Mouse (Mus musculus) ZHBTc4 (cell line): Measurements from ENCODE around the gene Ttc28.
A peak's percentile ranks its signal among the peaks of the same experiment; 100 is the strongest.

Experiments
- DNase-seq: peaks from one replicate; pipeline ENCODE4 v3.0.0-alpha.2; 2011; ENCODE audit warnings: low read depth, low spot score

Ttc28 gene

GRCm38 (mm10) chr5:111127786-111128185, 248.2 kb downstream of the Ttc28 start:
- peak; percentile 83 for DNase-seq

GRCm38 (mm10) chr5:111130121-111130520, 250.5 kb downstream of the Ttc28 start:
- peak; percentile 44 for DNase-seq

- peak; percentile 69 for DNase-seq
Measured at GRCm38 (mm10) chr5:111131561-111131960, 252.0 kb downstream of the Ttc28 start.

GRCm38 (mm10) chr5:111133150-111133549, 253.5 kb downstream of the Ttc28 start:
- DNase-seq, result peak; percentile 34

GRCm38 (mm10) chr5:111133754-111134153, 254.2 kb downstream of the Ttc28 start:
- no peak for DNase-seq

- DNase-seq, result no peak
Measured at GRCm38 (mm10) chr5:111137283-111137682, 257.7 kb downstream of the Ttc28 start.

- DNase-seq, result no peak
Measured at GRCm38 (mm10) chr5:111137742-111138141, 258.1 kb downstream of the Ttc28 start.

GRCm38 (mm10) chr5:111138239-111138833, 258.7 kb downstream of the Ttc28 start:
- no peak for DNase-seq

- DNase-seq, result no peak
Measured at GRCm38 (mm10) chr5:111138927-111139565, 259.4 kb downstream of the Ttc28 start.

- peak; percentile 38 for DNase-seq
Measured at GRCm38 (mm10) chr5:111139622-111140021, 260.0 kb downstream of the Ttc28 start.

- DNase-seq, result no peak
Measured at GRCm38 (mm10) chr5:111141139-111141885, 261.7 kb downstream of the Ttc28 start.

GRCm38 (mm10) chr5:111142837-111143236, 263.2 kb downstream of the Ttc28 start:
- no peak for DNase-seq

- peak; percentile 90 for DNase-seq
Measured at GRCm38 (mm10) chr5:111144411-111144810, 264.8 kb downstream of the Ttc28 start.

GRCm38 (mm10) chr5:111150581-111150980, 271.0 kb downstream of the Ttc28 start:
- DNase-seq, result no peak

GRCm38 (mm10) chr5:111151882-111152759, 272.5 kb downstream of the Ttc28 start:
- no peak for DNase-seq

- DNase-seq, result peak; percentile 78
Measured at GRCm38 (mm10) chr5:111154586-111154985, 275.0 kb downstream of the Ttc28 start.

- DNase-seq, result no peak
Measured at GRCm38 (mm10) chr5:111155271-111155670, 275.7 kb downstream of the Ttc28 start.

- DNase-seq, result no peak
Measured at GRCm38 (mm10) chr5:111155928-111156327, 276.3 kb downstream of the Ttc28 start.

- no peak for DNase-seq
Measured at GRCm38 (mm10) chr5:111158266-111158665, 278.7 kb downstream of the Ttc28 start.

GRCm38 (mm10) chr5:111159628-111160321, 280.2 kb downstream of the Ttc28 start:
- no peak for DNase-seq
